Mouse (Mus musculus) forebrain, embryonic 16.5 days (tissue): ENCODE measurements around the gene Tbc1d22b. TPM values are rescaled to one million over a fixed set of nuclear protein-coding genes. Genes with fewer than 3 reads are reported as not detected.
"Not testable (repeated sequence)": the region's sequence is repeated elsewhere in the genome, so short reads cannot be mapped to it uniquely, and the experiment has no call there.

ENCODE experiments used
- ATAC-seq: fragments of 200-750 bp; cut with Nextera tagmentation; 2 replicates; pipeline ENCODE4 v1.8.0; 2017; ENCODE audit warnings: mild to moderate bottlenecking, moderate library complexity
- H3K27ac ChIP-seq: fragments of 300-500 bp; sonication (generic); 2 replicates; pipeline ENCODE4 v1.5.1; 2014; ENCODE audit warnings: low read length, control low read depth
- H3K27me3 ChIP-seq: fragments of 300-500 bp; sonication (generic); replicated peaks from 2 replicates; pipeline ENCODE4 v1.6.1; 2014; ENCODE audit warnings: low read length; ENCODE audit not compliant: control insufficient read depth, insufficient read depth
- H3K36me3 ChIP-seq: fragments of 300-500 bp; sonication (generic); 2 replicates; pipeline ENCODE4 v1.6.1; 2014; ENCODE audit not compliant: control insufficient read depth, insufficient read depth
- H3K4me1 ChIP-seq: fragments of 300-500 bp; sonication (generic); replicated peaks from 2 replicates; pipeline ENCODE4 v1.6.1; 2014; ENCODE audit warnings: low read length; ENCODE audit not compliant: control insufficient read depth, insufficient read depth
- H3K4me2 ChIP-seq: fragments of 300-500 bp; sonication (generic); 2 replicates; pipeline ENCODE4 v1.6.1; 2014; ENCODE audit warnings: mild to moderate bottlenecking, low read length, control low read depth
- H3K4me3 ChIP-seq: fragments of 300-500 bp; sonication (generic); replicated peaks from 2 replicates; pipeline ENCODE4 v1.5.1; 2014; ENCODE audit warnings: mild to moderate bottlenecking, low read length, control low read depth
- H3K9ac ChIP-seq: fragments of 300-500 bp; sonication (generic); replicated peaks from 2 replicates; pipeline ENCODE4 v1.6.1; 2014; ENCODE audit warnings: low read depth, low read length, control low read depth
- H3K9me3 ChIP-seq: fragments of 300-500 bp; sonication (generic); 2 replicates; pipeline ENCODE4 v1.6.1; 2016; ENCODE audit warnings: low read length; ENCODE audit not compliant: control insufficient read depth
- WGBS: fragments of 180-500 bp; shearing (Covaris S2); extraction: QIAGEN DNeasy Blood & Tissue Kit; methylation state at CpG from one replicate; pipeline ENCODE4 v1.1.7; 2014; 5-methylcytosine and 5-hydroxymethylcytosine counted together
- polyA plus RNA-seq: library from polyadenylated mRNA; unstranded; fragments of >200 nt; fragmentation: Nextera tagmentation; extraction: Ambion mirVana; gene quantifications from 2 replicates; pipeline ENCODE4 v1.2.1, GENCODE M21; 2015

The Tbc1d22b gene
- polyA plus RNA-seq, 1 experiment from 2014 or later: 25.9 TPM

- 0 out of 2 replicates have a peak, but pooled peaks have one; percentile 36 for ATAC-seq
- H3K4me2 ChIP-seq: no peak overlapping the region
- no peak overlapping the region for H3K27ac ChIP-seq
- H3K36me3 ChIP-seq: no peaks in the 10 kb centered on the region
- H3K9ac ChIP-seq: no peak overlapping the region
- WGBS: 47% methylated on average over 13 of the region's 13 CpGs
- H3K27me3 ChIP-seq: no peaks in the 10 kb centered on the region
- no peaks in the 10 kb centered on the region for H3K4me1 ChIP-seq
- no peak overlapping the region for H3K4me3 ChIP-seq
- H3K9me3 ChIP-seq: no peaks in the 10 kb centered on the region
Observed at GRCm38 (mm10) chr17:29513044-29513730, 36.4 kb upstream of the Tbc1d22b start.

GRCm38 (mm10) chr17:29514435-29514834, 35.1 kb upstream of the Tbc1d22b start:
- ATAC-seq: 0 out of 2 replicates have a peak, but pooled peaks have one; percentile 38
- H3K4me3 ChIP-seq: no peak overlapping the region
- H3K27me3 ChIP-seq: no peaks in the 10 kb centered on the region
- no peak overlapping the region for H3K9ac ChIP-seq
- H3K4me1 ChIP-seq: no peaks in the 10 kb centered on the region
- no peaks in the 10 kb centered on the region for H3K36me3 ChIP-seq
- WGBS: 1% methylated on average over 11 of the region's 11 CpGs
- no peaks in the 10 kb centered on the region for H3K9me3 ChIP-seq
- H3K4me2 ChIP-seq: no peak overlapping the region
- no peak overlapping the region for H3K27ac ChIP-seq

- not testable (repeated sequence) for ATAC-seq, H3K36me3 ChIP-seq, H3K27me3 ChIP-seq, H3K27ac ChIP-seq, H3K4me3 ChIP-seq, H3K9ac ChIP-seq, H3K4me1 ChIP-seq, H3K4me2 ChIP-seq, H3K9me3 ChIP-seq
- WGBS: 90% methylated on average over 5 of the region's 5 CpGs
Observed at GRCm38 (mm10) chr17:29518665-29519064, 30.9 kb upstream of the Tbc1d22b start.

- H3K27me3 ChIP-seq: no peaks in the 10 kb centered on the region
- no peaks in the 10 kb centered on the region for H3K36me3 ChIP-seq
- no peaks in the 10 kb centered on the region for H3K9me3 ChIP-seq
- H3K4me3 ChIP-seq: no peak overlapping the region
- H3K4me2 ChIP-seq: no peak overlapping the region
- WGBS: 81% methylated on average over 8 of the region's 8 CpGs
- H3K4me1 ChIP-seq: no peaks in the 10 kb centered on the region
- H3K27ac ChIP-seq: no peak overlapping the region
- no peak overlapping the region for H3K9ac ChIP-seq
- ATAC-seq: no peak
Observed at GRCm38 (mm10) chr17:29519731-29520130, 29.9 kb upstream of the Tbc1d22b start.

- no peak for ATAC-seq
- no peak overlapping the region for H3K4me2 ChIP-seq
- H3K36me3 ChIP-seq: no peaks in the 10 kb centered on the region
- H3K27me3 ChIP-seq: no peaks in the 10 kb centered on the region
- no peak overlapping the region for H3K27ac ChIP-seq
- no peak overlapping the region for H3K4me3 ChIP-seq
- no peaks in the 10 kb centered on the region for H3K4me1 ChIP-seq
- 75% methylated on average over 2 of the region's 2 CpGs for WGBS
- H3K9ac ChIP-seq: no peak overlapping the region
- H3K9me3 ChIP-seq: no peaks in the 10 kb centered on the region
Observed at GRCm38 (mm10) chr17:29525613-29526012, 24.0 kb upstream of the Tbc1d22b start.

- no peak for ATAC-seq
- Histone ChIP-seq H3K27ac (no peak overlapping the region), H3K4me1 (no peaks in the 10 kb centered on the region), H3K9me3 (no peaks in the 10 kb centered on the region), H3K4me2 (no peak overlapping the region), H3K36me3 (no peaks in the 10 kb centered on the region), H3K9ac (no peak overlapping the region), H3K4me3 (no peak overlapping the region), H3K27me3 (no peaks in the 10 kb centered on the region)
- 83% methylated on average over 8 of the region's 8 CpGs for WGBS
Observed at GRCm38 (mm10) chr17:29528568-29529187, 20.9 kb upstream of the Tbc1d22b start.

GRCm38 (mm10) chr17:29530508-29530907, 19.1 kb upstream of the Tbc1d22b start:
- no peaks in the 10 kb centered on the region for H3K36me3 ChIP-seq
- WGBS: 80% methylated on average over 6 of the region's 6 CpGs
- no peaks in the 10 kb centered on the region for H3K9me3 ChIP-seq
- no peaks in the 10 kb centered on the region for H3K27me3 ChIP-seq
- ATAC-seq: no peak
- H3K27ac ChIP-seq: no peak overlapping the region
- no peak overlapping the region for H3K9ac ChIP-seq
- no peak overlapping the region for H3K4me3 ChIP-seq
- H3K4me2 ChIP-seq: no peak overlapping the region
- no peaks in the 10 kb centered on the region for H3K4me1 ChIP-seq

- Histone ChIP-seq H3K27me3 (no peaks in the 10 kb centered on the region), H3K9me3 (no peaks in the 10 kb centered on the region), H3K4me1 (no peaks in the 10 kb centered on the region), H3K27ac (no peak overlapping the region), H3K4me3 (no peak overlapping the region), H3K4me2 (no peak overlapping the region), H3K36me3 (no peaks in the 10 kb centered on the region), H3K9ac (no peak overlapping the region)
- WGBS: 76% methylated on average over 9 of the region's 9 CpGs
- ATAC-seq: no peak
Observed at GRCm38 (mm10) chr17:29531278-29531677, 18.3 kb upstream of the Tbc1d22b start.

GRCm38 (mm10) chr17:29531757-29532384, 17.7 kb upstream of the Tbc1d22b start:
- Histone ChIP-seq H3K4me2 (no peak overlapping the region), H3K4me3 (no peak overlapping the region), H3K4me1 (no peaks in the 10 kb centered on the region), H3K9ac (no peak overlapping the region), H3K27me3 (no peaks in the 10 kb centered on the region), H3K27ac (no peak overlapping the region), H3K9me3 (no peaks in the 10 kb centered on the region), H3K36me3 (no peaks in the 10 kb centered on the region)
- WGBS: 39% methylated on average over 10 of the region's 10 CpGs
- no peak for ATAC-seq
